Mouse (Mus musculus): ENCODE measurements around the gene Cxcl9.

Cxcl9 gene

DNA sequence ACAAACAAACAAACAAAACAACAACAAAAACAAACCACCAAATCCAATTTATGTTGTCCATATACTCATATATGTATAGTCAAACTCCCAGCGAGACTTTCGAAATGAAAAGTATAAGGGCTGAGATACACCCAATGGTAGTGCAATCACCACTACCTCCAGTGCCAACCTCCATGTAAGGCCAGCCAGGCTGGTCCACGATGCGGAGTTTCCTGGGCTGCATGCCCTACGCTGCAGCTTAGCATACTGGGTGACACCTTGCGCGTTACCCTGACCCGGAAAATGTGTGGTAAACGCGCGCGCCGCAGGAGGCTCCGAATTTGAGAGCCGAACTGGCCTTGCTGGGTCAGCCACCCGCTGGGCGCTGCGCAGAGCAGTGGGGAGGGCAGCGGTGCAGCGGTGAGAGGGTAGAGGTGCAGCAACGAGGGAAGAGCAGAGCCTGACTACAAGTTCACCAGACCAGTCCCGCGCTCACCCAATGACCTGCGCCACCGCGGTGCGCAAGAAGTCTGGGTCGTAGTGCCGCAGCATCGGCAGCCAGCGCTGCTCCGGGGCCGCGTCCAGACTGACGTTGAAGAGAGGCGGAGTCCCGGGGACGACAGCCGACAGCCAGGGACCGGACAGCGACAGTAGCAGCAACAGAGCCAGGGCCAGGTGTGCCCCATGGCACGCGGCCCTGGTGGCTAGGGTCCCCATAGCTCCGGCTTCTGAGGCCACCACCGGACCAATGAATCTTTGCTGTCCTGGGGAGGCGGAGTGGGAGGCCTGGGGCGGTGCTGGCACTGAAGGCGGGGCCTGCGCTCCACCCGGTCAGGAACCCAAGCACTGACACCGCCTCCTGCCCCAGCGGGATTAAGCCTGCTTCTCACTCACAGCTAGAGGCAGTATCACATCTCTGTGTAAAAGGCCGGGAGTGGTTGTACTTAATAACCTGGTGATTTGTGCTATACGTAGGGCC lies 50.2 kb downstream of the Cxcl9 start, which contains the start of gene Naaa:
TSS of gene Naaa (minus strand) at position 734 of the 958 bp plus-strand sequence.
- peak; percentile 88 to 91 for DNase-seq
